Mouse (Mus musculus) ES-Bruce4 (cell line): ENCODE results near the gene Rab40c.

Source experiments
- CTCF ChIP-seq: IDR thresholded peaks from one replicate; pipeline ENCODE4 v1.8.1; 2011; ENCODE audit warnings: low read depth, low read length
- EP300 ChIP-seq: IDR thresholded peaks from 2 replicates; pipeline ENCODE4 v1.6.1; 2011; ENCODE audit warnings: low read depth, low read length; ENCODE audit not compliant: insufficient read depth
- POLR2A ChIP-seq: IDR thresholded peaks from one replicate; pipeline ENCODE4 v1.8.1; 2011; ENCODE audit warnings: low read length; ENCODE audit not compliant: insufficient read depth

DNA sequence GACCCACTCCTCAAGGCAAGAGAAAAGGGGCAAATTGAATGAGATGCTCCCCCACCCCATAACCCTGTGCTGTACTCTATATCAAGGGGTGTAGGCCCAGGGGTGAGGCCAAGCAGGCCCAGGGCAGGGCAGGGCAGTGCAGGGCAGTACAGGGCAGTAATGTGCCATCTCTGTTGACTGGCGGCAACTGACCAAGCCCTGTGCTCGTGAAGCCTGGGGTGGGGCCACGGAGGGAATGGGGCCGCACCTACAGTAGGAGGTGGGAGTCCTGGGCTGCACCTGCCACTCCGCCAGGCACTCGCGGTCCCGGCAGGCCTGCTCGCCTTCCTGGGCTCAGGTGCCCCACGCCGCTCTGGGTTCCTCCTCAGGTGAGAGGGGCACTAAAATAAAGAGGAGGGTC, 54.2 kb downstream of the Rab40c start:
- TF ChIP-seq CTCF (no peak), POLR2A (no peak), EP300 (no peak)
